Mouse (Mus musculus): ENCODE data around the gene Fam189a2.

The Fam189a2 gene

GRCm38 (mm10) chr19:24029616-24030510 lies 956 bp downstream of the Fam189a2 start:
- no peak for DNase-seq (ENCODE audit: extremely low read depth, low read depth, low spot score)

- no peak for DNase-seq (ENCODE audit: extremely low read depth, low read depth, low spot score)
Observed at GRCm38 (mm10) chr19:24025876-24026275, 4.9 kb downstream of the Fam189a2 start.

- DNase-seq (ENCODE audit: extremely low read depth, low read depth, low spot score) = no peak
Observed at GRCm38 (mm10) chr19:24024667-24025066, 6.2 kb downstream of the Fam189a2 start.

- DNase-seq (ENCODE audit: extremely low read depth, low read depth, low spot score) = no peak
Observed at GRCm38 (mm10) chr19:24024131-24024530, 6.7 kb downstream of the Fam189a2 start.

GRCm38 (mm10) chr19:24023351-24023750 lies 7.5 kb downstream of the Fam189a2 start:
- DNase-seq (ENCODE audit: extremely low read depth, low read depth, low spot score) = no peak

GRCm38 (mm10) chr19:24022771-24023170 lies 8.0 kb downstream of the Fam189a2 start:
- DNase-seq (ENCODE audit: extremely low read depth, low read depth, low spot score) = no peak

GRCm38 (mm10) chr19:24022301-24022700 lies 8.5 kb downstream of the Fam189a2 start:
- no peak for DNase-seq (ENCODE audit: extremely low read depth, low read depth, low spot score)

- DNase-seq (ENCODE audit: extremely low read depth, low read depth, low spot score) = no peak
Observed at GRCm38 (mm10) chr19:24020736-24021135, 10.1 kb downstream of the Fam189a2 start.

GRCm38 (mm10) chr19:24019609-24020008 lies 11.2 kb downstream of the Fam189a2 start:
- no peak for DNase-seq (ENCODE audit: extremely low read depth, low read depth, low spot score)

GRCm38 (mm10) chr19:24018396-24018795 lies 12.4 kb downstream of the Fam189a2 start:
- DNase-seq (ENCODE audit: extremely low read depth, low read depth, low spot score) = no peak

GRCm38 (mm10) chr19:24017892-24018291 lies 12.9 kb downstream of the Fam189a2 start:
- no peak for DNase-seq (ENCODE audit: extremely low read depth, low read depth, low spot score)

GRCm38 (mm10) chr19:24017427-24017826 lies 13.4 kb downstream of the Fam189a2 start:
- DNase-seq (ENCODE audit: extremely low read depth, low read depth, low spot score) = no peak

- no peak for DNase-seq (ENCODE audit: extremely low read depth, low read depth, low spot score)
Observed at GRCm38 (mm10) chr19:24016706-24017386, 14.0 kb downstream of the Fam189a2 start.

GRCm38 (mm10) chr19:24013241-24013640 lies 17.6 kb downstream of the Fam189a2 start:
- DNase-seq (ENCODE audit: extremely low read depth, low read depth, low spot score) = no peak

- DNase-seq (ENCODE audit: extremely low read depth, low read depth, low spot score) = no peak
Observed at GRCm38 (mm10) chr19:24012479-24012878, 18.3 kb downstream of the Fam189a2 start.

GRCm38 (mm10) chr19:24007638-24008360 lies 23.0 kb downstream of the Fam189a2 start:
- DNase-seq (ENCODE audit: extremely low read depth, low read depth, low spot score) = peak; percentile 85

GRCm38 (mm10) chr19:24007002-24007637 lies 23.7 kb downstream of the Fam189a2 start:
- peak; percentile 89 for DNase-seq (ENCODE audit: extremely low read depth, low read depth, low spot score)

GRCm38 (mm10) chr19:23995766-23996399 lies 34.9 kb downstream of the Fam189a2 start:
- no peak for DNase-seq (ENCODE audit: extremely low read depth, low read depth, low spot score)

GRCm38 (mm10) chr19:23988166-23988565 lies 42.7 kb downstream of the Fam189a2 start:
- no peak for DNase-seq (ENCODE audit: extremely low read depth, low read depth, low spot score)

GRCm38 (mm10) chr19:23987291-23987690 lies 43.5 kb downstream of the Fam189a2 start:
- DNase-seq (ENCODE audit: extremely low read depth, low read depth, low spot score) = no peak
